In genomic region chr12:9874823-9875222, GRCm38 (mm10) we compare ENCODE assay signal across 25 mouse cellular contexts.
"Had no signal": no experiment of that assay in that cellular context is flagged by ENCODE, and none has a peak within 500 bp of the region (broad histone marks: within the 10 kb centered on the region; RNA-seq: fewer than 3 reads in every experiment).

No protein-coding gene starts in this region.

- H3K27me3 ChIP-seq: heart, embryonic 12.5 days; heart, embryonic 13.5 days; heart, embryonic 15.5 days; hindbrain, embryonic 12.5 days; hindbrain, embryonic 13.5 days; hindbrain, embryonic 15.5 days; intestine, embryonic 15.5 days; kidney, embryonic 15.5 days had no signal

- H3K4me3 ChIP-seq: heart, embryonic 12.5 days; heart, embryonic 13.5 days; heart, embryonic 15.5 days; hindbrain, embryonic 10.5 days; hindbrain, embryonic 12.5 days; hindbrain, embryonic 13.5 days; hindbrain, embryonic 15.5 days; intestine, embryonic 15.5 days; kidney, embryonic 15.5 days; layer of hippocampus, adult 2 months; left cerebral cortex, adult 2 months had no signal

- H3K36me3 ChIP-seq: heart, embryonic 12.5 days; heart, embryonic 13.5 days; heart, embryonic 15.5 days; hindbrain, embryonic 10.5 days; hindbrain, embryonic 12.5 days; hindbrain, embryonic 13.5 days; hindbrain, embryonic 15.5 days; intestine, embryonic 15.5 days; kidney, embryonic 15.5 days had no signal

- DNase-seq: heart, postnatal 10 days; heart, postnatal 14 days; heart, postnatal 36 days; heart, postnatal 4 days; kidney, adult 11 months; kidney, adult 18-20 months; kidney, adult 2 months; kidney, adult 8-10 months; kidney, adult 9 months; kidney, postnatal 10 days; kidney, postnatal 14 days; kidney, postnatal 25 days; kidney, postnatal 36 days; kidney, postnatal 4 days had no signal
